ENCODE assay signal across 22 mouse cellular contexts in genomic region chr19:54095716-54096115, GRCm38 (mm10). TPM values are rescaled to one million over a fixed set of nuclear protein-coding genes. Genes with fewer than 3 reads are reported as not detected.
DNase-seq lines count a peak whose midpoint lies in the region; ATAC-seq and TF ChIP-seq lines count a peak whose summit lies in the region.
"Had no signal": no experiment of that assay in that cellular context is flagged by ENCODE, and none has a peak within 500 bp of the region (broad histone marks: within the 10 kb centered on the region; RNA-seq: fewer than 3 reads in every experiment).

No protein-coding gene starts in this region.

- peaks cover 8% of the 10 kb centered on the region for H3K4me1 ChIP-seq in midbrain, embryonic 16.5 days (ENCODE audit: control insufficient read depth, insufficient read depth, low read length)
- peaks cover 19% of the 10 kb centered on the region for H3K4me1 ChIP-seq in midbrain, embryonic 13.5 days (replicated peaks)

- no peak overlapping the region for H3K9ac ChIP-seq in midbrain, embryonic 16.5 days (ENCODE audit: low read depth, low read length)
- H3K9ac ChIP-seq in midbrain, embryonic 13.5 days (replicated peaks) = no peak overlapping the region
- H3K9ac ChIP-seq: embryonic facial prominence, embryonic 12.5 days; forebrain, embryonic 15.5 days; heart, embryonic 12.5 days; hindbrain, embryonic 15.5 days had no signal

- no peak for TF ChIP-seq POLR2A in brain, embryonic 14.5 days (IDR thresholded peaks at IDR 0.05; ENCODE audit: borderline replicate concordance, extremely low read depth, insufficient read depth, insufficient read length, poor library complexity, severe bottlenecking)

- peak; percentile 45; the same call in 1 of the 2 replicates for ATAC-seq in midbrain, embryonic 16.5 days
- ATAC-seq in midbrain, embryonic 13.5 days = no peak
- ATAC-seq in frontal cortex, adult (ENCODE audit: low TSS enrichment) = no peak
- ATAC-seq: forebrain, embryonic 15.5 days; inflammation-experienced regulatory T-cells, adult 6 months had no signal

- WGBS in midbrain, embryonic 16.5 days = 39% methylated on average over 5 of the region's 5 CpGs
- 44% methylated on average over 5 of the region's 5 CpGs for WGBS in midbrain, embryonic 13.5 days

- TF ChIP-seq CTCF in brain, embryonic 14.5 days (IDR thresholded peaks at IDR 0.05; ENCODE audit: borderline replicate concordance, extremely low read depth, insufficient read depth, insufficient read length) = no peak

- H3K4me3 ChIP-seq in midbrain, embryonic 16.5 days (ENCODE audit: low read depth, low read length) = no peak overlapping the region
- H3K4me3 ChIP-seq in midbrain, embryonic 13.5 days (replicated peaks) = no peak overlapping the region
- H3K4me3 ChIP-seq: embryonic facial prominence, embryonic 12.5 days; forebrain, embryonic 15.5 days; heart, adult 2 months; heart, embryonic 12.5 days; hindbrain, embryonic 10.5 days; hindbrain, embryonic 15.5 days had no signal

- DNase-seq in heart, adult 11 months = peak; percentile 63
- DNase-seq in heart, adult 8-10 months (ENCODE audit: low spot score) = no peak
- peak; percentile 51 for DNase-seq in brain, embryonic 14.5 days (ENCODE audit: low read depth)
- peak; percentile 35 for DNase-seq in retina, postnatal 1 day
- DNase-seq: adrenal gland, adult 8-10 months; adrenal gland, postnatal 36 days; cerebellum, adult 11 months; cerebellum, adult 8-10 months; cerebellum, postnatal 14 days; embryo, embryonic 11 days; gastrocnemius, postnatal 10 days; heart, adult 2 months had no signal

- H3K27ac ChIP-seq in midbrain, embryonic 16.5 days (ENCODE audit: low read length) = no peak overlapping the region
- no peak overlapping the region for H3K27ac ChIP-seq in midbrain, embryonic 13.5 days
- H3K27ac ChIP-seq: embryonic facial prominence, embryonic 12.5 days; forebrain, embryonic 15.5 days; heart, adult 2 months; hindbrain, embryonic 10.5 days; hindbrain, embryonic 15.5 days had no signal

- no peaks in the 10 kb centered on the region for H3K27me3 ChIP-seq in midbrain, embryonic 16.5 days (ENCODE audit: control insufficient read depth, insufficient read depth, low read depth, low read length)
- peaks cover 4% of the 10 kb centered on the region; the same call in 1 of the 2 replicates for H3K27me3 ChIP-seq in midbrain, embryonic 13.5 days
- H3K27me3 ChIP-seq: CH12.LX; forebrain, embryonic 15.5 days; heart, embryonic 12.5 days; hindbrain, embryonic 15.5 days had no signal

- no peaks in the 10 kb centered on the region for H3K36me3 ChIP-seq in midbrain, embryonic 16.5 days (ENCODE audit: control insufficient read depth, insufficient read depth, low read length)
- no peaks in the 10 kb centered on the region for H3K36me3 ChIP-seq in midbrain, embryonic 13.5 days
- H3K36me3 ChIP-seq: embryonic facial prominence, embryonic 12.5 days; forebrain, embryonic 15.5 days; heart, embryonic 12.5 days; hindbrain, embryonic 10.5 days; hindbrain, embryonic 15.5 days had no signal

- H3K9me3 ChIP-seq in midbrain, embryonic 16.5 days (replicated peaks; ENCODE audit: control insufficient read depth, low read length, poor library complexity, severe bottlenecking) = no peaks in the 10 kb centered on the region
- no peaks in the 10 kb centered on the region for H3K9me3 ChIP-seq in midbrain, embryonic 13.5 days
- H3K9me3 ChIP-seq: embryonic facial prominence, embryonic 12.5 days; forebrain, embryonic 15.5 days; heart, embryonic 12.5 days; hindbrain, embryonic 10.5 days; hindbrain, embryonic 15.5 days had no signal

- H3K4me2 ChIP-seq in midbrain, embryonic 16.5 days (ENCODE audit: low read length) = no peak overlapping the region
- no peak overlapping the region for H3K4me2 ChIP-seq in midbrain, embryonic 13.5 days (replicated peaks)
- H3K4me2 ChIP-seq: embryonic facial prominence, embryonic 12.5 days; forebrain, embryonic 15.5 days; heart, embryonic 12.5 days; hindbrain, embryonic 15.5 days had no signal

RNA-seq across cellular contexts. Expression of gene Adra2a, which starts 51.8 kb away (rescaled TPM):
- total RNA-seq in heart, adult 8-10 months (2022) = under 1 TPM; 0.28 to 0.75 (median 0.45) TPM
- 1.9 and 3.3 TPM in 2 replicates for polyA plus RNA-seq in midbrain, embryonic 16.5 days (2015; fragmentation: Nextera tagmentation; extraction: Ambion mirVana)
- polyA plus RNA-seq in midbrain, embryonic 13.5 days (2015; fragmentation: Nextera tagmentation; extraction: Ambion mirVana) = 1.9 TPM in 2 replicates
- 11.4 and 19.0 TPM in 2 replicates for polyA plus RNA-seq in brain, embryonic 14.5 days (2012; rRNA removed)
- polyA plus RNA-seq: inflammation-experienced regulatory T-cells, adult 6 months had no signal
